Mouse (Mus musculus) MEL (cell line): ENCODE measurements at regions not wholly inside any gene's neighbourhood (a gene's known extent, or its start where the extent isn't known, plus 50 kb on each side); places are given as distances from the start of the nearest gene placed in this dataset.
A peak's percentile ranks its signal among the peaks of the same experiment; 100 is the strongest.

Experiments
- DNase-seq: peaks from one replicate; pipeline ENCODE4 v3.0.0; 2011; ENCODE audit warnings: low read depth, low spot score
- H3K27ac ChIP-seq: 2 replicates; pipeline ENCODE4 v1.5.1; 2012; ENCODE audit warnings: low read depth, mild to moderate bottlenecking, control low read depth, low read length, moderate library complexity; ENCODE audit not compliant: control insufficient read depth
- H3K27me3 ChIP-seq, 2 experiments: fragments of 150-350 bp in 1 of 2; sonication (generic) in 1 of 2; 2 replicates each; pipeline ENCODE4 v1.6.1; 2012; ENCODE audit warnings: low read length in 2 of 2, mild to moderate bottlenecking in 2 of 2, improper control_type of control experiment in 1 of 2, moderate library complexity in 1 of 2; ENCODE audit not compliant: insufficient read depth in 2 of 2, control insufficient read depth in 1 of 2
- H3K36me3 ChIP-seq, 2 experiments: 2 replicates each; pipeline ENCODE4 v1.6.1; 2012 to 2014; ENCODE audit warnings: low read length in 2 of 2, improper control_type of control experiment in 1 of 2, inconsistent platforms in 1 of 2, mild to moderate bottlenecking in 1 of 2; ENCODE audit not compliant: insufficient read depth in 2 of 2, control insufficient read depth in 1 of 2
- H3K4me1 ChIP-seq, 2 experiments: fragments of 150-350 bp in 1 of 2; sonication (generic) in 1 of 2; 2 replicates each; pipeline ENCODE4 v1.6.1; 2012; ENCODE audit warnings: low read length in 2 of 2, improper control_type of control experiment in 1 of 2, mild to moderate bottlenecking in 1 of 2; ENCODE audit not compliant: insufficient read depth in 2 of 2, control insufficient read depth in 1 of 2
- H3K4me3 ChIP-seq, 2 experiments: fragments of 150-350 bp in 1 of 2; sonication (generic) in 1 of 2; 2 replicates each; pipeline ENCODE4 v1.5.1; 2012; ENCODE audit warnings: low read depth in 2 of 2, low read length in 2 of 2, mild to moderate bottlenecking in 2 of 2, moderate library complexity in 2 of 2, control low read depth in 1 of 2, improper control_type of control experiment in 1 of 2; ENCODE audit not compliant: control insufficient read depth in 1 of 2, insufficient read depth in 1 of 2
- H3K79me2 ChIP-seq: 2 replicates; pipeline ENCODE4 v1.6.1; 2012; ENCODE audit warnings: mild to moderate bottlenecking, low read length, moderate library complexity; ENCODE audit not compliant: control insufficient read depth, poor library complexity, insufficient read depth
- H3K9ac ChIP-seq: 2 replicates; pipeline ENCODE4 v1.6.1; 2012; ENCODE audit warnings: low read depth, mild to moderate bottlenecking, control low read depth, low read length, moderate library complexity; ENCODE audit not compliant: control insufficient read depth, poor library complexity, severe bottlenecking
- H3K9me3 ChIP-seq: fragments of 150-350 bp; sonication (generic); replicated peaks from 2 replicates; pipeline ENCODE4 v1.6.1; 2012; ENCODE audit warnings: mild to moderate bottlenecking, low read length, improper control_type of control experiment, moderate library complexity; ENCODE audit not compliant: insufficient read depth
- CHD1 ChIP-seq: IDR thresholded peaks from 2 replicates; pipeline ENCODE4 v1.6.1; 2012; ENCODE audit warnings: low read depth, mild to moderate bottlenecking, inconsistent platforms, low read length, improper control_type of control experiment
- CHD2 ChIP-seq: IDR thresholded peaks from 2 replicates; pipeline ENCODE4 v1.6.1; 2011; ENCODE audit warnings: low read length, improper control_type of control experiment
- CTCF ChIP-seq, 3 experiments: IDR thresholded peaks in 2 of 3; conservative IDR thresholded peaks in 1 of 3; 2 replicates each; pipeline ENCODE4 v1.5.1; 2011 to 2012; ENCODE audit warnings: low read length in 3 of 3, low read depth in 2 of 3, mild to moderate bottlenecking in 2 of 3, improper control_type of control experiment in 1 of 3, inconsistent platforms in 1 of 3, mixed read lengths in 1 of 3, moderate library complexity in 1 of 3; ENCODE audit not compliant: control insufficient read depth in 1 of 3, insufficient read depth in 1 of 3, poor library complexity in 1 of 3, severe bottlenecking in 1 of 3
- E2F4 ChIP-seq: IDR thresholded peaks from 2 replicates; pipeline ENCODE4 v1.6.1; 2011; ENCODE audit warnings: low read depth, low read length, improper control_type of control experiment, borderline replicate concordance
- ELF1 ChIP-seq: IDR thresholded peaks from 2 replicates; pipeline ENCODE4 v1.6.1; 2014; ENCODE audit warnings: low read depth, mild to moderate bottlenecking, inconsistent platforms, low read length, improper control_type of control experiment, moderate library complexity
- EP300 ChIP-seq, 2 experiments: IDR thresholded peaks; 2 replicates each; pipeline ENCODE4 v1.6.1; 2011; ENCODE audit warnings: improper control_type of control experiment in 2 of 2, low read length in 2 of 2, low read depth in 1 of 2, mild to moderate bottlenecking in 1 of 2
- ETS1 ChIP-seq: IDR thresholded peaks from 2 replicates; pipeline ENCODE4 v1.6.1; 2012; ENCODE audit warnings: low read depth, mild to moderate bottlenecking, inconsistent platforms, low read length, improper control_type of control experiment, moderate library complexity
- GABPA ChIP-seq: IDR thresholded peaks from 2 replicates; pipeline ENCODE4 v1.6.1; 2012; ENCODE audit warnings: low read depth, mild to moderate bottlenecking, inconsistent platforms, low read length, improper control_type of control experiment, moderate library complexity
- GATA1 ChIP-seq: IDR thresholded peaks from 2 replicates; pipeline ENCODE4 v1.6.1; 2011; ENCODE audit warnings: low read depth, low read length, improper control_type of control experiment
- HCFC1 ChIP-seq: IDR thresholded peaks from 2 replicates; pipeline ENCODE4 v1.6.1; 2012; ENCODE audit warnings: low read depth, mild to moderate bottlenecking, inconsistent platforms, low read length, improper control_type of control experiment, moderate library complexity
- JUND ChIP-seq: IDR thresholded peaks from 2 replicates; pipeline ENCODE4 v1.6.1; 2011; ENCODE audit warnings: low read depth, mild to moderate bottlenecking, improper control_type of control experiment, low read length
- KAT2A ChIP-seq: conservative IDR thresholded peaks from 2 replicates; pipeline ENCODE4 v1.6.1; 2012; ENCODE audit warnings: low read depth, low read length, improper control_type of control experiment, inconsistent platforms
- MAX ChIP-seq: IDR thresholded peaks from 2 replicates; pipeline ENCODE4 v1.6.1; 2011; ENCODE audit warnings: low read length, improper control_type of control experiment
- MAZ ChIP-seq: IDR thresholded peaks from 2 replicates; pipeline ENCODE4 v1.6.1; 2012; ENCODE audit warnings: low read depth, mild to moderate bottlenecking, inconsistent platforms, low read length, improper control_type of control experiment
- MEF2A ChIP-seq: IDR thresholded peaks from 2 replicates; pipeline ENCODE4 v1.6.1; 2014; ENCODE audit warnings: low read depth, mild to moderate bottlenecking, inconsistent platforms, low read length, improper control_type of control experiment; ENCODE audit not compliant: poor library complexity, insufficient replicate concordance, severe bottlenecking; ENCODE audit errors: extremely low read depth
- MYB ChIP-seq: IDR thresholded peaks from 2 replicates; pipeline ENCODE4 v1.6.1; 2011; ENCODE audit warnings: mild to moderate bottlenecking, low read depth, low read length, improper control_type of control experiment
- MYC ChIP-seq: IDR thresholded peaks from 2 replicates; pipeline ENCODE4 v1.6.1; 2011; ENCODE audit warnings: low read depth, mild to moderate bottlenecking, low read length, improper control_type of control experiment, moderate library complexity
- NELFE ChIP-seq: IDR thresholded peaks from 2 replicates; pipeline ENCODE4 v1.6.1; 2011; ENCODE audit warnings: low read depth, low read length, improper control_type of control experiment
- POLR2A ChIP-seq, 2 experiments: IDR thresholded peaks; 2 replicates each; pipeline ENCODE4 v1.6.1; 2011 to 2012; ENCODE audit warnings: low read length in 2 of 2, mild to moderate bottlenecking in 2 of 2, control low read depth in 1 of 2, improper control_type of control experiment in 1 of 2, low read depth in 1 of 2, moderate library complexity in 1 of 2; ENCODE audit not compliant: control insufficient read depth in 1 of 2, insufficient read depth in 1 of 2, poor library complexity in 1 of 2
- POLR2AphosphoS2 ChIP-seq: IDR thresholded peaks from 2 replicates; pipeline ENCODE4 v1.6.1; 2011; ENCODE audit warnings: low read length, improper control_type of control experiment
- POLR2AphosphoS5 ChIP-seq: IDR thresholded peaks from 2 replicates; pipeline ENCODE4 v1.6.1; 2012; ENCODE audit warnings: low read depth, borderline replicate concordance, mild to moderate bottlenecking, inconsistent platforms, low read length, moderate library complexity, mixed read lengths
- RAD21 ChIP-seq: IDR thresholded peaks from 2 replicates; pipeline ENCODE4 v1.6.1; 2011; ENCODE audit warnings: mild to moderate bottlenecking, low read depth, low read length, improper control_type of control experiment
- RCOR1 ChIP-seq: IDR thresholded peaks from 2 replicates; pipeline ENCODE4 v1.6.1; 2012; ENCODE audit warnings: low read depth, mild to moderate bottlenecking, inconsistent platforms, low read length, improper control_type of control experiment
- SIN3A ChIP-seq: IDR thresholded peaks from 2 replicates; pipeline ENCODE4 v1.6.1; 2012; ENCODE audit warnings: low read length, improper control_type of control experiment, inconsistent platforms
- SMC3 ChIP-seq: IDR thresholded peaks from 2 replicates; pipeline ENCODE4 v1.6.1; 2011; ENCODE audit warnings: low read depth, low read length, improper control_type of control experiment
- TAL1 ChIP-seq: IDR thresholded peaks from 2 replicates; pipeline ENCODE4 v1.6.1; 2012; ENCODE audit warnings: mild to moderate bottlenecking, inconsistent platforms, low read length, moderate library complexity, mixed read lengths
- TBP ChIP-seq: IDR thresholded peaks from 2 replicates; pipeline ENCODE4 v1.8.0; 2011; ENCODE audit warnings: low read depth, low read length, improper control_type of control experiment
- TCF12 ChIP-seq: IDR thresholded peaks from 2 replicates; pipeline ENCODE4 v1.6.1; 2014; ENCODE audit warnings: low read depth, mild to moderate bottlenecking, inconsistent platforms, low read length, improper control_type of control experiment, moderate library complexity
- UBTF ChIP-seq: IDR thresholded peaks from 2 replicates; pipeline ENCODE4 v1.6.1; 2012; ENCODE audit warnings: low read depth, mild to moderate bottlenecking, inconsistent platforms, low read length, improper control_type of control experiment, moderate library complexity, borderline replicate concordance; ENCODE audit not compliant: insufficient read depth
- USF1 ChIP-seq: IDR thresholded peaks from 2 replicates; pipeline ENCODE4 v1.6.1; 2014; ENCODE audit warnings: low read depth, mild to moderate bottlenecking, inconsistent platforms, low read length, improper control_type of control experiment, moderate library complexity
- ZKSCAN1 ChIP-seq: IDR thresholded peaks from 2 replicates; pipeline ENCODE4 v1.6.1; 2012; ENCODE audit warnings: low read depth, mild to moderate bottlenecking, inconsistent platforms, low read length, improper control_type of control experiment, moderate library complexity
- ZMIZ1 ChIP-seq: IDR thresholded peaks from 2 replicates; pipeline ENCODE4 v1.6.1; 2012; ENCODE audit warnings: low read depth, mild to moderate bottlenecking, inconsistent platforms, low read length, improper control_type of control experiment, moderate library complexity

DNA sequence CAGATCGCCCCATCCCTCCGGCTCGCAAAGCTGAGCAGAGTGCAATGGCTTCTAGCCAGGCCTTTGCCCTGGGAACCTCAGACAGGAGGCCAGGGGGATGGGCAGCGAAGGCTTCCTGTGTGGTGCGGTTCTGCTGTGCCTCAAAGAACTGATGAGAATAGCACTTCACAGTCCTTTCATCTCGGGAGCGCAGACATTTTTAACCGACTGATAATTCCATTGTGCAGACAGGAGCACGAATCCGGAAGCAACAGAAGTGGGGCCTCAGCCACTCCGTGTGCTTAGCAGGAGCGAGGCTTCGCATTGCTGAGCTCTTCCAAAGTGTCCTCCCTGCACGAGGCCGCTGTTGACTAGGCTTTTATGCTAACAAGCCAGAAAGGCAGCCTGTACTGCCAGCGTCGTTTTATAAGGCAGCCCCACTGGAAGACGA is 53.6 kb upstream of the Kras start (continued):
- TF ChIP-seq POLR2A (IDR thresholded peaks at IDR 0.05; ENCODE audit: control insufficient read depth in 1 of 2, insufficient read depth in 1 of 2, low read depth in 1 of 2, low read length in 2 of 2, poor library complexity in 1 of 2) (peak in 1 of 2 experiments; percentile 45; a peak in 1 of 4 replicates), GATA1 (0 out of 2 replicates have a peak, but pooled peaks have one; percentile 10), SMC3 (no peak), MAX (peak; percentile 90), UBTF (no peak), MAZ (no peak; the same call in 1 of the 2 replicates), TBP (no peak), CTCF (IDR thresholded peaks at IDR 0.05 in 2 of 3, conservative IDR thresholded peaks at IDR 0.05 in 1 of 3; ENCODE audit: control insufficient read depth in 1 of 3, insufficient read depth in 1 of 3, low read depth in 2 of 3, low read length in 3 of 3, poor library complexity in 1 of 3, severe bottlenecking in 1 of 3) (no peak), POLR2AphosphoS5 (peak; percentile 36; the same call in 1 of the 2 replicates), CHD1 (peak; percentile 36; the same call in 1 of the 2 replicates), RAD21 (no peak)
- TF ChIP-seq, all 39 proteins: peak for 15

DNA sequence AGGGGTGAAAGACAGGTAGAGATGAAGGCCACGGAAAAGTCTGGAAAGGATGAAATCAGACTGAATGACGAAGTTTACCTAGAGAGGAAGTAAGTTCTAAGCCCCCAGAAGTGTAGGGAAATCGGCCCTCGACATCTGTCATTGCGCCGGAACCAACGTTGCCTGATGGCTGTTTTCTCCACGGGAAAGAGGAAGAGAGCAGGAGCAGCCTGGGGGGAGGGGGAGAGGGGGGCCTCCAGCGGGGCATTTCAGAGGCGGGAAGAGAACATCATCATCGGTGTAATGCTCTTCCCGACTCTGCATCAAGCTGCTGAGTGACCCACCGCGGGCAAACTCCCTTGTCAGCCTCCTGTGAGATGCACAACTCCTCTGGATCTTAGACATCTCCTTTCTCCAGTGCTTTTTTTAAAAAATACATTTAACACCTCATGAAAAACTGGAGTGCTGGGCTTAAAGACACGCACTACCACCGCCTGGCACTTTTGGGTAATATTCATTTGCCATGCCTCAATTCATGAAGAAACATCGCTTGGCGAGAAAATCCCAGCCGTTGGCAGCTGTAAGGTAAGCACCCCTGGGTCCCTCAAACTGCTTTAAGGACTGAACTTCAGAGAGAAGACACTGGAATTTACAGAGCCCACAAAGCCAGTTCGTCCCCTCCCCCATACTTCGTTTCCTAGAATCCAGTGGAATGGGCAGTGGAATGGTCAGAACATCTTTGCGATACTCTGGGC is 53.0 kb upstream of the Kras start:
- Histone ChIP-seq H3K9me3 (no peaks in the 10 kb centered on the region), H3K36me3 (peaks cover 0 to 16% of the 10 kb centered on the region in 2 experiments; a peak in 3 of 4 replicates), H3K4me3 (peak overlapping the region; percentile 66 to 75), H3K27ac (peak overlapping the region; percentile 93), H3K4me1 (peaks cover 6 to 20% of the 10 kb centered on the region in 2 experiments), H3K27me3 (no peaks in the 10 kb centered on the region), H3K9ac (peak overlapping the region; percentile 78), H3K79me2 (peaks cover 18% of the 10 kb centered on the region)
- TF ChIP-seq KAT2A (peak; percentile 42; the same call in 1 of the 2 replicates), ZKSCAN1 (no peak), MYC (0 out of 2 replicates have a peak, but pooled peaks have one; percentile 57), TBP (peak; percentile 76), MAZ (peak; percentile 99), GABPA (no peak), NELFE (peak; percentile 60), GATA1 (peak; percentile 65), JUND (peak; percentile 10; the same call in 1 of the 2 replicates), USF1 (no peak), E2F4 (peak; percentile 79), MYB (0 out of 2 replicates have a peak, but pooled peaks have one; percentile 20), ELF1 (peak; percentile 76), ZMIZ1 (no peak), SIN3A (peak; percentile 71), CHD2 (peak; percentile 54), RCOR1 (peak; percentile 73), MAX (0 out of 2 replicates have a peak, but pooled peaks have one; percentile 10), HCFC1 (peak; percentile 83), TAL1 (peak; percentile 92), EP300 (IDR thresholded peaks at IDR 0.05; ENCODE audit: low read depth in 1 of 2, low read length in 2 of 2) (peak; percentile 69 to 89), TCF12 (peak; percentile 85), ETS1 (peak; percentile 80), POLR2AphosphoS2 (0 out of 2 replicates have a peak, but pooled peaks have one; percentile 8), SMC3 (no peak), POLR2A (IDR thresholded peaks at IDR 0.05; ENCODE audit: control insufficient read depth in 1 of 2, insufficient read depth in 1 of 2, low read depth in 1 of 2, low read length in 2 of 2, poor library complexity in 1 of 2) (peak; percentile 40 to 67; a peak in 2 of 4 replicates), MEF2A (no peak), CHD1 (0 out of 2 replicates have a peak, but pooled peaks have one; percentile 12), RAD21 (no peak)
- peak; percentile 95 for DNase-seq
